Mouse (Mus musculus): Measurements from ENCODE around the gene Vps72. TPM values are rescaled to one million over a fixed set of nuclear protein-coding genes. Genes with fewer than 3 reads are reported as not detected.

The Vps72 gene
- polyA plus RNA-seq, 1 experiment from 2014 or later, result 33.4 TPM

DNA sequence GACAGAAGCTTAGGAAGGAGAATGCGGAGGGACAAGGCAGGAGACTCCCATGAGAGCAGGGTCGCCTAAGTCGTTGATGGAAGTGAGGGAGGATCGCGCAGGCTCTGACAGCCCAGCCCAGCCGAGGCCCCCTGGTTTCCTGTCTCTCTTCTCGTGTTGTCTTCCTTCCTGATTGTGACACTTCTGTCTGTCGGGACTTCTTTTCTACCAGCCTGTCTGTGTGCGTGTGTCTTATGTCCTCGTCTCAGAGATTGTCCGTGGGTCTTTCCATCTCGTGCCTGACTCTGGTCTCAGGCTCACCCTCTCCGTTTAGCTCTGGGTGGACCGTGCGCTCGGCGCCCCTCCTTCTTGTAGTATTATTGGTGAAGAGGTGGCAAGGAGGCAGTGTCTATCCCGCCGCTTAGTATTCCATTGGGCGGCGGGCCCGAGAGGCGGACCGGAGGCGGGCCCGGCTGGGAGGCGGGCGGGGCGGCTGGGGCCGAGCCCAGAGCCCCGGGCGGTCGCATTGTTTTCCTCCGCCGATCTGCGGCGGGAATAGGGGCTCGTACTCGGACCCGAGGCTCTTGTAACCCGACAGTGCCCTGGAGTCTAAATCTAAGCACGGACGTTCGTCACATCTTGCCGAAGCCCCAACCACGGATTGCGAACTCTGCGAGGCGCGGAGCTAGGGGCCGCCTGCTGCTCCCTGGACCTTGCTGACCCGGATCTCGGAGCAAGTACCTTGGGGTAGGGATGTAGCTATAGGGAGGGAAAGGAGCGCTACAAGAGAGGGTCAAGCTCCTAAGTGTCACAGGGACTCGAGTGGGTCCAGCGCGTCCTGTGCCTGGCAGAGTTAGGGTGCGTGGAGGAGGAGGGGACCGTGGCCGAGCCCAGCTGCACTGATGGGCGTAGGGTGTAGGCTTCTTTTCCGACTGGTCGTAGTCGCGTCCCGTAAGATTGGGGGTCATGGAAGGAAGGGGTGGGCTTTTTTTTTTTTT lies 49.5 kb downstream of the Vps72 start, which contains the start of gene Sema6c:
Gene Sema6c, plus strand, starts transcription at position 471 of the 977 bp plus-strand sequence.
- ATAC-seq (ENCODE audit: low read depth), result peak; percentile 99
- Histone ChIP-seq H3K9ac (ENCODE audit: low read depth, low read length) (peak within 1 kb of the TSS; percentile 50), H3K4me1 (ENCODE audit: control insufficient read depth, low read depth, low read length) (peaks cover 15% of the 10 kb centered on the region), H3K36me3 (ENCODE audit: control insufficient read depth, insufficient read depth) (no peaks in the 10 kb centered on the region), H3K4me3 (ENCODE audit: low read depth, low read length) (peak within 1 kb of the TSS; percentile 62), H3K4me2 (ENCODE audit: low read depth, low read length) (peak within 1 kb of the TSS; percentile 81), H3K27ac (ENCODE audit: low read length) (no peak within 1 kb of the TSS), H3K9me3 (replicated peaks; ENCODE audit: control insufficient read depth, low read length) (no peaks in the 10 kb centered on the region), H3K27me3 (ENCODE audit: control insufficient read depth, insufficient read depth, low read depth, low read length) (peaks cover 33% of the 10 kb centered on the region)
- WGBS (ENCODE audit: insufficient replicate concordance), result under 1% methylated on average over 66 of the region's 66 CpGs

DNA sequence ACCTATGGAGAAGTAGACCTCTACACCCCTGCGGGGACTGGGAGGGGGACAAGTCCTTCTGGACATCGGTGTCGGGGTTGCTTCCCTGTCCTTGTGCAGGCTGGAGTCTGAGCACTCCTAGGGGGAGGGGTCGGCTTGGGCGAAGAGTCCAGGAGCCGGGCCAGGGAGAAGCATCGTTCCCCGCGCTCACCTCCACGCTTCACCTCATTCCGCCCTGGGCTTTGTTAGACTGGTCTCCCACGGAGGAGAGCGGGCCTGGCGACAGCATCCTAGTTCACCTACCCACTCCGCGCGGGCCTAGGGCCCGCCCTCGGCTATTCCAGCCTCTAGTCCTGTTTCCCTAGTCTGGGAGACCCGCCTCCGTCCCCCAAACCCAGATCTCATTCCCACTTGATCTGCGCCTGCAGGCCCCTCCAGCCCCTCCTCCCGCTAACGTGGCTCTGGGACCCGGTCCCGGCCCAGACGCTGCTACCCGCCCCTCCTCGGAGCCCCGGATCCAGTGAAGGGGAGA lies 50.3 kb downstream of the Vps72 start:
- peaks cover 33% of the 10 kb centered on the region for H3K27me3 ChIP-seq (ENCODE audit: control insufficient read depth, insufficient read depth, low read depth, low read length)
- H3K9me3 ChIP-seq (replicated peaks; ENCODE audit: control insufficient read depth, low read length), result no peaks in the 10 kb centered on the region
- H3K36me3 ChIP-seq (ENCODE audit: control insufficient read depth, insufficient read depth), result no peaks in the 10 kb centered on the region
- peak overlapping the region; percentile 62 for H3K4me3 ChIP-seq (ENCODE audit: low read depth, low read length)
- H3K4me2 ChIP-seq (ENCODE audit: low read depth, low read length), result peak overlapping the region; percentile 81
- WGBS (ENCODE audit: insufficient replicate concordance), result 4% methylated on average over 30 of the region's 30 CpGs
- no peak overlapping the region for H3K27ac ChIP-seq (ENCODE audit: low read length)
- peaks cover 15% of the 10 kb centered on the region for H3K4me1 ChIP-seq (ENCODE audit: control insufficient read depth, low read depth, low read length)
- no peak for ATAC-seq (ENCODE audit: low read depth)
- H3K9ac ChIP-seq (ENCODE audit: low read depth, low read length), result peak overlapping the region; percentile 49

DNA sequence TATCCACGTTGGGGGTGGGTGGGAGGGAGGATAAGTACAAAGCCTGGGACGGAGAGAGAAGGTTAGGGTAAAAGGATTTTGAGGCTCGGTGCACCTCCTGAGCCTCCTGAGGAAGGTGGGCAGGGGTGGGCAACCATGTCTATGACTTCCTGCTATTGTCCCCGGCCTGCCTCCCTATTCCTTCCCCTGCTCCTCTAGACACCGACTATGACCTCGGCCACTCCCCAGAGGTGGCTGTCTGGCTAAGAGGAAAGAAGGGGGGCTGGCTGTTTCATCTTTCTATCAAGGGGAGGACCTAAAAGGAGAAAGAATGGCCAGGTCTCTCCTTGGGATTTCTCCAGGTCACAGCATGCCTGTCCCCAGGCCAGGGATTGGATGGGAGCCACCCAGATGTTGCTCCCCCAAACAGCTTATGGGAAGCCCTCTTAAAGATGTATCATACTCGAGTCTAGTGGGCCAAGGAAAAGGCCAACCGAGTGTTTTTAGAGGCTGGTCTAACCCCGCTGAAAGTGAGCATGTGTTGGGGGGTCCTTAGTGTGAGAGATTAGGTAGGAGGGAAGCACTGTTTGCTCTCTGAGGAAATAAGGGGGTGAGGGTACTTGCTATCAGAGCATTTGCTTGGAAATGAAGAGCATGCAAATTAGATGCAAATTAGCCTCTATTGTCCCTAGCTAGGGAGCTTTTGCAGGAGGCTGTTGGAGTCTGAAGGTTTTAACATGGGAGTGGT lies 51.0 kb downstream of the Vps72 start:
- Histone ChIP-seq H3K4me3 (ENCODE audit: low read depth, low read length) (peak overlapping the region; percentile 62; the same call in 1 of the 2 replicates), H3K9me3 (replicated peaks; ENCODE audit: control insufficient read depth, low read length) (no peaks in the 10 kb centered on the region), H3K4me2 (ENCODE audit: low read depth, low read length) (peak overlapping the region; percentile 81; the same call in 1 of the 2 replicates), H3K9ac (ENCODE audit: low read depth, low read length) (no peak overlapping the region), H3K36me3 (ENCODE audit: control insufficient read depth, insufficient read depth) (no peaks in the 10 kb centered on the region), H3K27ac (ENCODE audit: low read length) (no peak overlapping the region), H3K27me3 (ENCODE audit: control insufficient read depth, insufficient read depth, low read depth, low read length) (peaks cover 33% of the 10 kb centered on the region), H3K4me1 (ENCODE audit: control insufficient read depth, low read depth, low read length) (peaks cover 15% of the 10 kb centered on the region)
- WGBS (ENCODE audit: insufficient replicate concordance), result 15% methylated on average over 9 of the region's 9 CpGs
- ATAC-seq (ENCODE audit: low read depth), result no peak

DNA sequence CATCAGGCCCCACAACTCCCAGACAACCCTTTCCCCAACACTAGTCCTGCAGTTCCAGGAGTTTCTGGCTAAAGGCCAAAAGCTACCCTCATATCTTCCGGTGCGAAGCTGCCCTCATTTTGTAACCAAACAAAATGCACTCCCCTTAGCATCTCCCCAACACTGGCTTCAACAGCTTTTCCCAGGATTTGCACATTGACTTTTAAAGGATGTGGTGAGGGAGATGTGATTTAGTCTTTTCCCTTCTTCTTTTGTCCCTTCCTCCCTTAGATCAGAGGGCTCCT lies 51.5 kb downstream of the Vps72 start:
- no peaks in the 10 kb centered on the region for H3K9me3 ChIP-seq (replicated peaks; ENCODE audit: control insufficient read depth, low read length)
- ATAC-seq (ENCODE audit: low read depth), result no peak
- H3K4me3 ChIP-seq (ENCODE audit: low read depth, low read length), result no peak overlapping the region
- H3K4me1 ChIP-seq (ENCODE audit: control insufficient read depth, low read depth, low read length), result peaks cover 15% of the 10 kb centered on the region
- H3K27me3 ChIP-seq (ENCODE audit: control insufficient read depth, insufficient read depth, low read depth, low read length), result peaks cover 35% of the 10 kb centered on the region
- H3K4me2 ChIP-seq (ENCODE audit: low read depth, low read length), result no peak overlapping the region
- H3K36me3 ChIP-seq (ENCODE audit: control insufficient read depth, insufficient read depth), result no peaks in the 10 kb centered on the region
- no peak overlapping the region for H3K27ac ChIP-seq (ENCODE audit: low read length)
- whole genome bisulfite sequencing (ENCODE audit: insufficient replicate concordance), result 64% methylated on average over 2 of the region's 2 CpGs
- no peak overlapping the region for H3K9ac ChIP-seq (ENCODE audit: low read depth, low read length)

DNA sequence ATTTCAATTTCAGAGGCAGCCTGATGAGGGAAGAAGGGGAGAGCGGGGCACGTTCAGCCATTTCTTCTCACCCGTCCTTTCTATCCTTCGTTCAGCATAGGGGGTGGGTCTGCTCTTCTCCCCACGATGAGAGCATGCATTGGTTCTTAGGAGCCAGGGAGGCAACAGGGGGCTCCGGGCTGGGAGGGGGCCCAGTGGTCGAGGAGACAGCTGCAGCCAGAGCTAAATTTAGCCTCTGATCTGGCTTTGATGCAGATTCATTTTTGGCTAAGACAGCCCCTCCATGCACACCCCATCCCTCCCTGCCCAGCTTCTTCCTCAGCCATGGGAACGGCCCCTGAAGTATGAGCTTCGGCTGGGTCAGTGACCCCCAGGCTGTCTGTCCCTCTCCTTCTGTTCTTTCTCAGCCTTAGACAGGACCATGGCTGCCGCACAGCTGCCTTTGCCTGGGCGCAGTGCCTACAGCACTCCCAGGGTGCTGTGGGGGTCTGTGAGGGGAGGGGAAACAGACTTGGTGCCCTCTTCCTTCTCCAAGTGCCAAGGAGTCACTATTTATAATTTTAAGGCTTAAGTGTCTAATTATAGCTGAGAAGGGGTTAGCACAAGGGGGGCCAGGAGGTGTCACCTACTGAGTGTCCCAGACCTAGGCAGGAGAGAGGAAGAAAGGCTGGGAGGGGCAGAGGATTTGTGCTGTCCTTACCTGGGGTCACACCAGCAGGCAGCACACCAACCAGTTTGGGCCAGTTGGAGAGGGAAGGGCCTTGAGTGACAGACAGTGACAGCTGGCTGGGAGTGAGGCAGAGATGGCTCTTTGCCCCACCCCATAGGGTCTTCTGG lies 52.8 kb downstream of the Vps72 start:
- no peak overlapping the region for H3K27ac ChIP-seq (ENCODE audit: low read length)
- H3K4me3 ChIP-seq (ENCODE audit: low read depth, low read length), result no peak overlapping the region
- no peak for ATAC-seq (ENCODE audit: low read depth)
- H3K36me3 ChIP-seq (ENCODE audit: control insufficient read depth, insufficient read depth), result no peaks in the 10 kb centered on the region
- no peaks in the 10 kb centered on the region for H3K9me3 ChIP-seq (replicated peaks; ENCODE audit: control insufficient read depth, low read length)
- H3K4me2 ChIP-seq (ENCODE audit: low read depth, low read length), result no peak overlapping the region
- WGBS (ENCODE audit: insufficient replicate concordance), result 62% methylated on average over 11 of the region's 11 CpGs
- H3K27me3 ChIP-seq (ENCODE audit: control insufficient read depth, insufficient read depth, low read depth, low read length), result peaks cover 39% of the 10 kb centered on the region
- peaks cover 15% of the 10 kb centered on the region for H3K4me1 ChIP-seq (ENCODE audit: control insufficient read depth, low read depth, low read length)
- H3K9ac ChIP-seq (ENCODE audit: low read depth, low read length), result no peak overlapping the region

DNA sequence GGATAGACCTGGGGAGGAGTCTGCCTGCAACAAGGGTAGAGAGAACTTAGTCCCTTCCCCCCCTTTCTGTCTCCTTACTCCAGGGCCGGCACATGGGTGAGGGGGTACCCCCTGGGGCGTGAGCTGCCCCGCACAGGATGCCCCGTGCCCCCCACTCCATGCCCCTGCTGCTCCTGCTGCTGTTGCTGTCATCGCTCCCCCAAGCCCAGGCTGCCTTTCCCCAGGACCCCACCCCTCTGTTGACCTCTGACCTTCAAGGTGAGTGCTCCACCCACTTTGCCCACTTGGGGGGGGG lies 53.4 kb downstream of the Vps72 start:
- H3K4me2 ChIP-seq (ENCODE audit: low read depth, low read length), result no peak overlapping the region
- H3K36me3 ChIP-seq (ENCODE audit: control insufficient read depth, insufficient read depth), result no peaks in the 10 kb centered on the region
- WGBS (ENCODE audit: insufficient replicate concordance), result 58% methylated on average over 5 of the region's 5 CpGs
- H3K27ac ChIP-seq (ENCODE audit: low read length), result no peak overlapping the region
- no peak for ATAC-seq (ENCODE audit: low read depth)
- peaks cover 15% of the 10 kb centered on the region for H3K4me1 ChIP-seq (ENCODE audit: control insufficient read depth, low read depth, low read length)
- H3K9me3 ChIP-seq (replicated peaks; ENCODE audit: control insufficient read depth, low read length), result no peaks in the 10 kb centered on the region
- H3K9ac ChIP-seq (ENCODE audit: low read depth, low read length), result no peak overlapping the region
- peaks cover 42% of the 10 kb centered on the region for H3K27me3 ChIP-seq (ENCODE audit: control insufficient read depth, insufficient read depth, low read depth, low read length)
- no peak overlapping the region for H3K4me3 ChIP-seq (ENCODE audit: low read depth, low read length)

DNA sequence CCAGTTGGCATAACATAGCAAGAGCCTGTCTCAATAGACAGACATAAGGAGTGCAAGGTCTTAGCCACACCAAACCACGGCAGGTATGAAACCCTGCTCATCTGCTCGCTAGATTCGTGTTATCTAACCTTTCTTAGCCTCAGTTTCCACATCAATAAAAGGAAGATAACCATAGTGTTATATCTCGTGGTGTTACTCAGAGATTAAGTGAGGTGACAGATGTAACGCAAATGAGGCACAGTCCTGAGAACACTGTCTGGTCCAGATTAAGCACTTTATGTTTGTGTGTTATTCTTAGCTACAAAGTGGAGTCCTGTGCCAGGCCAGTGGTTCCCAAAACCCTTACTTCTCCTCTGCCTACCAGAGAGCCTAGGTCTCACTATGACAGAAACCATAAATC lies 54.0 kb downstream of the Vps72 start:
- Histone ChIP-seq H3K36me3 (ENCODE audit: control insufficient read depth, insufficient read depth) (no peaks in the 10 kb centered on the region), H3K4me2 (ENCODE audit: low read depth, low read length) (no peak overlapping the region), H3K27me3 (ENCODE audit: control insufficient read depth, insufficient read depth, low read depth, low read length) (peaks cover 45% of the 10 kb centered on the region), H3K27ac (ENCODE audit: low read length) (no peak overlapping the region), H3K4me3 (ENCODE audit: low read depth, low read length) (no peak overlapping the region), H3K4me1 (ENCODE audit: control insufficient read depth, low read depth, low read length) (peaks cover 9% of the 10 kb centered on the region), H3K9ac (ENCODE audit: low read depth, low read length) (no peak overlapping the region), H3K9me3 (replicated peaks; ENCODE audit: control insufficient read depth, low read length) (no peaks in the 10 kb centered on the region)
- 22% methylated on average over 5 of the region's 5 CpGs for WGBS (ENCODE audit: insufficient replicate concordance)
- ATAC-seq (ENCODE audit: low read depth), result no peak

DNA sequence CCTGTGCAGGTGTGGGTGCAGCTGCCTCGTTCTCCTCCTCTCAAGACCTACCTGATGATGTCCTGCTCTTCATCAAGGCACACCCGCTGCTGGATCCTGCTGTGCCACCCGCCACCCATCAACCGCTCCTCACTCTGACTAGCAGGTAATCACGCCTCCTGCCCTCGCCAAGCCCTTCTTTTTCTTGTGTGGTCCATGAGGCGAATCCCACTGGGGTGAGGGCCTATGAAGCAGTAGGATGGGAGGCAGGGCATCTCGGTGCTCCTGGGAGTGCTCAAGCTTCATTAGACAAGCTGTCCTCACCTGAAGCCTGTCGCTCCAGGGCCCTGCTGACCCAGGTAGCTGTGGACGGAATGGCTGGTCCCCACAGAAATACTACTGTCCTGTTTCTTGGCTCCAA lies 59.2 kb downstream of the Vps72 start:
- WGBS (ENCODE audit: insufficient replicate concordance), result 75% methylated on average over 10 of the region's 10 CpGs
- Histone ChIP-seq H3K4me3 (ENCODE audit: low read depth, low read length) (no peak overlapping the region), H3K36me3 (ENCODE audit: control insufficient read depth, insufficient read depth) (no peaks in the 10 kb centered on the region), H3K9ac (ENCODE audit: low read depth, low read length) (no peak overlapping the region), H3K4me2 (ENCODE audit: low read depth, low read length) (no peak overlapping the region), H3K27ac (ENCODE audit: low read length) (no peak overlapping the region), H3K9me3 (replicated peaks; ENCODE audit: control insufficient read depth, low read length) (no peaks in the 10 kb centered on the region), H3K4me1 (ENCODE audit: control insufficient read depth, low read depth, low read length) (peaks cover 7% of the 10 kb centered on the region), H3K27me3 (ENCODE audit: control insufficient read depth, insufficient read depth, low read depth, low read length) (peaks cover 58% of the 10 kb centered on the region)
- no peak for ATAC-seq (ENCODE audit: low read depth)

All from liver, embryonic 16.5 days (tissue).